Mouse (Mus musculus): Measurements from ENCODE around the gene H2-Ob.

Gene H2-Ob

GRCm38 (mm10) chr17:34287648-34288047 is 48.9 kb downstream of the H2-Ob start, which contains the start of gene H2-Aa:
TSS of gene H2-Aa (minus strand) at chr17:34287823.
- peak; percentile 81 for DNase-seq

- DNase-seq, result no peak
Observed at GRCm38 (mm10) chr17:34288131-34288530, 49.4 kb downstream of the H2-Ob start.

GRCm38 (mm10) chr17:34291609-34292008 is 52.9 kb downstream of the H2-Ob start:
- peak; percentile 84 for DNase-seq

GRCm38 (mm10) chr17:34292570-34292969 is 53.9 kb downstream of the H2-Ob start:
- DNase-seq, result no peak

- DNase-seq, result no peak
Observed at GRCm38 (mm10) chr17:34293533-34293932, 54.8 kb downstream of the H2-Ob start.

GRCm38 (mm10) chr17:34294249-34294648 is 55.5 kb downstream of the H2-Ob start:
- no peak for DNase-seq

GRCm38 (mm10) chr17:34295307-34295706 is 56.6 kb downstream of the H2-Ob start:
- DNase-seq, result no peak

- peak; percentile 53 for DNase-seq
Observed at GRCm38 (mm10) chr17:34295891-34296794, 57.4 kb downstream of the H2-Ob start.

GRCm38 (mm10) chr17:34299356-34299755 is 60.7 kb downstream of the H2-Ob start:
- DNase-seq, result no peak

- DNase-seq, result no peak
Observed at GRCm38 (mm10) chr17:34300071-34300470, 61.4 kb downstream of the H2-Ob start.

GRCm38 (mm10) chr17:34300691-34301566 is 62.2 kb downstream of the H2-Ob start:
- DNase-seq, result no peak

- DNase-seq, result no peak
Observed at GRCm38 (mm10) chr17:34301670-34302190, 63.0 kb downstream of the H2-Ob start.

- no peak for DNase-seq
Observed at GRCm38 (mm10) chr17:34303789-34304188, 65.1 kb downstream of the H2-Ob start.
